Mouse (Mus musculus): ENCODE data around the gene Mtif3. TPM values are rescaled to one million over a fixed set of nuclear protein-coding genes. Genes with fewer than 3 reads are reported as not detected.
A peak's percentile ranks its signal among the peaks of the same experiment; 100 is the strongest.

The Mtif3 gene
- total RNA-seq, 1 experiment = 17.9 TPM

DNA sequence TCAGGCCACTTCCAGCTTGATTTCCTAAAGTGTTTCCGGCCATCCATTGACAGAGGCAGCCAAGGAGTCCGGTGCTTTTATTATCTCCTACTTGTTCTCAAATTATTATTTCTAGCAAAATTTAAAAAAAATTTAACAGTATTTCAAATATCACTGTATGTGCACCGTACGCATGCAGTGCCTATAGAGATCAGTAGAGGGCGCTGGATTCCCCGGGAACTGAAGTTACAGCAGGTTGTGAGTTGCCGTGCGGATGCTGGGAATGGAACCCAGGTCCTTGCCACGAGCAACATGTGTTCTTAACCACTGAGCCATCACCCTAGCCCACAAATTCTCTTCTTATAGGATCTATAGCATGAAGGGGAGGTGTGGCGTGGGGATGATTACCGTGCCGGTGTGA is 35.2 kb upstream of the Mtif3 start:
- Histone ChIP-seq H3K9ac (ENCODE audit: insufficient read depth, low read depth, low read length, poor library complexity, severe bottlenecking) (no peak overlapping the region), H3K36me3 (ENCODE audit: control insufficient read depth, insufficient read depth, low read length, poor library complexity, severe bottlenecking) (no peaks in the 10 kb centered on the region), H3K9me3 (ENCODE audit: control insufficient read depth, insufficient read depth, low read depth, low read length) (no peaks in the 10 kb centered on the region), H3K4me1 (ENCODE audit: control insufficient read depth in 2 of 2, insufficient read depth in 2 of 2, low read length in 2 of 2, poor library complexity in 1 of 2) (peaks cover 0 to 4% of the 10 kb centered on the region in 2 experiments; a peak in 1 of 4 replicates), H3K4me3 (ENCODE audit: insufficient read depth in 1 of 2, low read depth in 1 of 2, low read length in 2 of 2, poor library complexity in 1 of 2, severe bottlenecking in 1 of 2) (no peak overlapping the region), H3K27ac (ENCODE audit: insufficient read depth, low read depth, low read length, poor library complexity, severe bottlenecking) (no peak overlapping the region)
- no peak for DNase-seq (ENCODE audit: low read depth, low spot score)
- in situ Hi-C loops (cut with MboI; ENCODE audit: low sequenced_read_pairs in 2 of 2, unreplicated experiment in 2 of 2) = no loop called here
- no peak for TF ChIP-seq CHD2 (IDR thresholded peaks at IDR 0.05; ENCODE audit: low read depth, low read length)
- no peak for TF ChIP-seq HCFC1 (IDR thresholded peaks at IDR 0.05; ENCODE audit: borderline replicate concordance, insufficient read depth, low read length)
- no peak for TF ChIP-seq ZNF384 (IDR thresholded peaks at IDR 0.05; ENCODE audit: low read depth, low read length)
- no peak for TF ChIP-seq MAFK (IDR thresholded peaks at IDR 0.05; ENCODE audit: insufficient read depth, low read depth, low read length)
- no peak for TF ChIP-seq ZC3H11A (IDR thresholded peaks at IDR 0.05; ENCODE audit: borderline replicate concordance, low read depth, low read length)

DNA sequence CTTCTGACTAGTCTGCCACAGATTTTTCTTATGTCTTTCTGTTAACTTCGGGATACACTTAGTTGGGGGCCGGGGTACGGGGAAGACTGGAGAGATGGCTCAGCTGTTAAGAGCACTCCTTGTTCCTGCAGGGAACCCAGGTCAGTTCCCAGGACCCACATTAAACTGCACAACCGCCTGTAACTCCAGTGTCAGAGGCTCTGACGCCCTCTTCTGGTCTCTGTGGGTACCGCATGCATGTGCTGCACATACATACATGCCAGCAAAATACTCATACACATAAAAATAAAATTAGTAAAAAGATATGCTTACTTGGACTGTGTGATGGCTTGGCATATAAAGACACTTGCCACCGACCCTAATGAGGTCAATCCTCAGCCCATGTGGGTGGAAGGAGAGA is 33.2 kb upstream of the Mtif3 start:
- H3K36me3 ChIP-seq (ENCODE audit: control insufficient read depth, insufficient read depth, low read length, poor library complexity, severe bottlenecking) = no peaks in the 10 kb centered on the region
- H3K9me3 ChIP-seq (ENCODE audit: control insufficient read depth, insufficient read depth, low read depth, low read length) = no peaks in the 10 kb centered on the region
- DNase-seq (ENCODE audit: low read depth, low spot score) = no peak
- TF ChIP-seq HCFC1 (IDR thresholded peaks at IDR 0.05; ENCODE audit: borderline replicate concordance, insufficient read depth, low read length) (no peak), ZNF384 (IDR thresholded peaks at IDR 0.05; ENCODE audit: low read depth, low read length) (no peak), MAFK (IDR thresholded peaks at IDR 0.05; ENCODE audit: insufficient read depth, low read depth, low read length) (no peak), ZC3H11A (IDR thresholded peaks at IDR 0.05; ENCODE audit: borderline replicate concordance, low read depth, low read length) (no peak), CHD2 (IDR thresholded peaks at IDR 0.05; ENCODE audit: low read depth, low read length) (no peak)
- H3K4me1 ChIP-seq (ENCODE audit: control insufficient read depth in 2 of 2, insufficient read depth in 2 of 2, low read length in 2 of 2, poor library complexity in 1 of 2) = peaks cover 0 to 6% of the 10 kb centered on the region in 2 experiments; a peak in 1 of 4 replicates
- H3K27ac ChIP-seq (ENCODE audit: insufficient read depth, low read depth, low read length, poor library complexity, severe bottlenecking) = no peak overlapping the region
- no peak overlapping the region for H3K9ac ChIP-seq (ENCODE audit: insufficient read depth, low read depth, low read length, poor library complexity, severe bottlenecking)
- no peak overlapping the region for H3K4me3 ChIP-seq (ENCODE audit: insufficient read depth in 1 of 2, low read depth in 1 of 2, low read length in 2 of 2, poor library complexity in 1 of 2, severe bottlenecking in 1 of 2)
- in situ Hi-C loops (cut with MboI; ENCODE audit: low sequenced_read_pairs in 2 of 2, unreplicated experiment in 2 of 2) = no loop called here

DNA sequence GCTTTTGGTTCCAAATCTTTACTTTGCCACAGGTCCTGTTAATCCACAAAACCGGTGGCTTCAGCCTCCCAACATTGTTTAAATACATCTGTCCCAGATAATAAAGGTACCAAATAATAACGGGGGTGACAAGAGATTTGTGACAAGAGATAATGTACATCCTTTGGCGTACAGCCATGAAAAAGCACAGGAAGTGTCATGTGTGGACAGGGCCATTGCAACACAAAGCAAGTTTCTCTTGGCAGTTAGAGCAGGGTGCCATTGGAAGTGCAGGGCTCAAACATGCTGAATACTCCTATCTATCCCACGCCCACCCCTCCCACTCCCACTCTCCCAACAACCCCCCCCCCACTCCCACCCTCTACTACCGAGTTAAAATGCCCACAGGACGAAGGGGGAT is 31.4 kb upstream of the Mtif3 start:
- in situ Hi-C loops (cut with MboI; ENCODE audit: low sequenced_read_pairs in 2 of 2, unreplicated experiment in 2 of 2) = no loop called here
- no peak overlapping the region for H3K4me3 ChIP-seq (ENCODE audit: insufficient read depth in 1 of 2, low read depth in 1 of 2, low read length in 2 of 2, poor library complexity in 1 of 2, severe bottlenecking in 1 of 2)

DNA sequence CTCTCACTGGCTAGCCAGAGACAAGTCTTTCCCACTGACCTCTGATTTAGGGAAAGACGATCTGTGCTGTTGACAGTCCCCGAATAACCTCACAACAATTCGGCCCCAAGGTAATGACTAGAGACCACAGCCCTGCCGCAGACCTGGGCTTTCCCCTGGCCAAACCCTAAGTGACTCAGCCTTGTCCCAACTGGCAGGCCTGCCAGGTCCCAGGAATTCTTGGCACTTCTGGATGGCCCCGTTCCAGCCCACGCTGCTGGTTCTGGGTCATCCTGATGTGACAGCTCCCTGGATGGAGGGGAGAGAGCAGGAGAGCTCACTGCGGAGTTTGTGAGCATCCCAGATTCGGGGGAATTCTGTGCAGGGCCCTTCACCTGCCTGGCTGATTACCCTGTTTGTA is 29.9 kb upstream of the Mtif3 start:
- no peak overlapping the region for H3K4me3 ChIP-seq (ENCODE audit: insufficient read depth in 1 of 2, low read depth in 1 of 2, low read length in 2 of 2, poor library complexity in 1 of 2, severe bottlenecking in 1 of 2)
- no peak for TF ChIP-seq CHD2 (IDR thresholded peaks at IDR 0.05; ENCODE audit: low read depth, low read length)
- no peak for TF ChIP-seq ZNF384 (IDR thresholded peaks at IDR 0.05; ENCODE audit: low read depth, low read length)
- no peak for TF ChIP-seq HCFC1 (IDR thresholded peaks at IDR 0.05; ENCODE audit: borderline replicate concordance, insufficient read depth, low read length)
- TF ChIP-seq MAFK (IDR thresholded peaks at IDR 0.05; ENCODE audit: insufficient read depth, low read depth, low read length) = no peak
- TF ChIP-seq ZC3H11A (IDR thresholded peaks at IDR 0.05; ENCODE audit: borderline replicate concordance, low read depth, low read length) = no peak
- no peak overlapping the region for H3K27ac ChIP-seq (ENCODE audit: insufficient read depth, low read depth, low read length, poor library complexity, severe bottlenecking)
- H3K9ac ChIP-seq (ENCODE audit: insufficient read depth, low read depth, low read length, poor library complexity, severe bottlenecking) = peak overlapping the region; percentile 17; the same call in 1 of the 2 replicates
- in situ Hi-C loops (cut with MboI; ENCODE audit: low sequenced_read_pairs in 2 of 2, unreplicated experiment in 2 of 2) = no loop called here
- H3K36me3 ChIP-seq (ENCODE audit: control insufficient read depth, insufficient read depth, low read length, poor library complexity, severe bottlenecking) = no peaks in the 10 kb centered on the region
- no peak for DNase-seq (ENCODE audit: low read depth, low spot score)
- H3K9me3 ChIP-seq (ENCODE audit: control insufficient read depth, insufficient read depth, low read depth, low read length) = no peaks in the 10 kb centered on the region
- H3K4me1 ChIP-seq (ENCODE audit: control insufficient read depth in 2 of 2, insufficient read depth in 2 of 2, low read length in 2 of 2, poor library complexity in 1 of 2) = peaks cover 0 to 3% of the 10 kb centered on the region in 2 experiments; a peak in 1 of 4 replicates

More for the DNA sequence above, 31.4 kb upstream of the Mtif3 start:
- H3K9me3 ChIP-seq (ENCODE audit: control insufficient read depth, insufficient read depth, low read depth, low read length) = no peaks in the 10 kb centered on the region
- no peak overlapping the region for H3K27ac ChIP-seq (ENCODE audit: insufficient read depth, low read depth, low read length, poor library complexity, severe bottlenecking)
- TF ChIP-seq CHD2 (IDR thresholded peaks at IDR 0.05; ENCODE audit: low read depth, low read length) (no peak), HCFC1 (IDR thresholded peaks at IDR 0.05; ENCODE audit: borderline replicate concordance, insufficient read depth, low read length) (no peak), ZNF384 (IDR thresholded peaks at IDR 0.05; ENCODE audit: low read depth, low read length) (no peak)
- H3K9ac ChIP-seq (ENCODE audit: insufficient read depth, low read depth, low read length, poor library complexity, severe bottlenecking) = no peak overlapping the region
- peaks cover 0 to 3% of the 10 kb centered on the region in 2 experiments; a peak in 1 of 4 replicates for H3K4me1 ChIP-seq (ENCODE audit: control insufficient read depth in 2 of 2, insufficient read depth in 2 of 2, low read length in 2 of 2, poor library complexity in 1 of 2)
- no peak for DNase-seq (ENCODE audit: low read depth, low spot score)
- no peaks in the 10 kb centered on the region for H3K36me3 ChIP-seq (ENCODE audit: control insufficient read depth, insufficient read depth, low read length, poor library complexity, severe bottlenecking)

DNA sequence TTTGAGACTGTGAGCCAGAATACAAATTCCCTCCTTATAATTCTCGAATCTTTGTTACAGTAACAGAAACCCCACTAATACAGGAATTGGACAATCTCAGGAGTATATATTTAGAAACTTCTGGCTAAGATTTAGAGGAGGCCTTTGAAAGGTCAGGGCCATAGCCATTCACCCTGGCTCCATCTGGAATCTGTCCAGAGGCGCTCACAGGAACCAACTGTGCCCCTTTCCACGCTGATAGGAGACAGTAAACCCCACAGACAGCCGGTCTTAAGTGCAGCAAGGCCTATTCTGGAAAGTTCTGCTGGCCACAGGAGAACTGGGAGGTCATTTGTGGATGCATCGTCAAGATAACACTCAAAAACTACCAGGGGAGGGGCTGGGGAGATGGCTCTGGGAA is 25.5 kb upstream of the Mtif3 start:
- Histone ChIP-seq H3K9me3 (ENCODE audit: control insufficient read depth, insufficient read depth, low read depth, low read length) (no peaks in the 10 kb centered on the region), H3K27ac (ENCODE audit: insufficient read depth, low read depth, low read length, poor library complexity, severe bottlenecking) (no peak overlapping the region), H3K36me3 (ENCODE audit: control insufficient read depth, insufficient read depth, low read length, poor library complexity, severe bottlenecking) (no peaks in the 10 kb centered on the region), H3K4me3 (ENCODE audit: insufficient read depth in 1 of 2, low read depth in 1 of 2, low read length in 2 of 2, poor library complexity in 1 of 2, severe bottlenecking in 1 of 2) (no peak overlapping the region), H3K4me1 (ENCODE audit: control insufficient read depth in 2 of 2, insufficient read depth in 2 of 2, low read length in 2 of 2, poor library complexity in 1 of 2) (peaks cover 0 to 3% of the 10 kb centered on the region in 2 experiments; a peak in 1 of 4 replicates), H3K9ac (ENCODE audit: insufficient read depth, low read depth, low read length, poor library complexity, severe bottlenecking) (no peak overlapping the region)
- DNase-seq (ENCODE audit: low read depth, low spot score) = no peak
- in situ Hi-C loops (cut with MboI; ENCODE audit: low sequenced_read_pairs in 2 of 2, unreplicated experiment in 2 of 2) = no loop called here
- no peak for TF ChIP-seq MAFK (IDR thresholded peaks at IDR 0.05; ENCODE audit: insufficient read depth, low read depth, low read length)
- no peak for TF ChIP-seq HCFC1 (IDR thresholded peaks at IDR 0.05; ENCODE audit: borderline replicate concordance, insufficient read depth, low read length)
- TF ChIP-seq ZNF384 (IDR thresholded peaks at IDR 0.05; ENCODE audit: low read depth, low read length) = no peak
- no peak for TF ChIP-seq ZC3H11A (IDR thresholded peaks at IDR 0.05; ENCODE audit: borderline replicate concordance, low read depth, low read length)
- no peak for TF ChIP-seq CHD2 (IDR thresholded peaks at IDR 0.05; ENCODE audit: low read depth, low read length)

All from ES-E14 (cell line).